Mouse (Mus musculus): ENCODE data around the gene Ppp4r3a.
A peak's percentile ranks its signal among the peaks of the same experiment; 100 is the strongest.

Ppp4r3a gene

DNA sequence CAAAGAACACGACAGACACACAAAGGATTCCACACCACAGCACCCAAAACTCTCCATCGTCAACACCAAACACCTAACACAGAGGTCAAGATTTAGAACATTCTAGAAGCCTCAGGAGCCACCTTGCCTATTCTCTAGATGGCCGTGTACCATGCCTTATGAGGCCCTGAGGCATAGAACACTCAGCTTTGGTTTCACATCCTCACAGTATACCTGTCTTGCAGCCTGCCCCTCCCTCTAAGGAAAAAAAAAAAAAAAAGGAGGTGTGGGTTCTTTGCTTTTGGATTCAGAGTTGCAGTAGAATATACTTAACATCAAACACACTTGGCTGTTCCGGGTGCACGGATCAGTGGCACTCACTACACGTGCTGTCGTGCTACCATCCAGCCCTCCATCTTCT, 72.5 kb downstream of the Ppp4r3a start:
- DNase-seq: no peak

DNA sequence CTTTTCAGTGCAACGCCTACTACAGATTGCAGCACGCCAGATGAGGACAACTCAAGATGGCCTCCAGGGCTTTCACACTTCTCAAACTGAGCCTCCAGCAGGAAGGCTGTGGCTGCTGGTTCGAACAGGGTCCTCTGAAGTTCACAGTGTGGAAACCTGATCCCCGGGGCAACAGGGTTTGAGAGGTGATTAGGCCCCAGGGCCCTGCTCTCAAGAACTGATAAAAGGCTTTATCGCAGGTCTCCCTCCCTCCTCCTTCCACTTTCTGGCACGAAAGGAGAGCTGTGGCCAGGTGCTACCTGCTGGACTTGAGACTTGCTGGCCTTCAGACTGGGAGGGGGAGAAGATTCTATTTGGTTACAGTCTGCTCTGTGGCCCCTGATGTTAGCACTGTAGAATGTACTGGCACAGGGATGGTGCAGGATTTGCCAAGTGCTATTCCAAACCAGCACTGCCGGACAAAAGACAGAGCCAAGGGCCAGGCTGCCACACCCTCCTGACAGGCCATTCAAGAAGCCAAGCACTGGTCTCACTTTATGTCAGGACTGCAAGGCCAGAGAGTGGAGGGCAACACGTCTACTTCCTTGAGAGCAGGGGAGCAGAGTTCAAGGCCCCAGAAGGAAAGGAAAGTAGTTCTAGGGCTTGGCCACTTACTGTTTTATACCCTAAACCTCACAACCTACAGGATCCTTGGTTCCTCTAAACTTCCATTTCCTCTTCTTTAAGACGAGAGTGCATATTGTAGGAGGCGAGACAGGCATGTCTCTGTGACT, 73.2 kb downstream of the Ppp4r3a start:
- DNase-seq: no peak

DNA sequence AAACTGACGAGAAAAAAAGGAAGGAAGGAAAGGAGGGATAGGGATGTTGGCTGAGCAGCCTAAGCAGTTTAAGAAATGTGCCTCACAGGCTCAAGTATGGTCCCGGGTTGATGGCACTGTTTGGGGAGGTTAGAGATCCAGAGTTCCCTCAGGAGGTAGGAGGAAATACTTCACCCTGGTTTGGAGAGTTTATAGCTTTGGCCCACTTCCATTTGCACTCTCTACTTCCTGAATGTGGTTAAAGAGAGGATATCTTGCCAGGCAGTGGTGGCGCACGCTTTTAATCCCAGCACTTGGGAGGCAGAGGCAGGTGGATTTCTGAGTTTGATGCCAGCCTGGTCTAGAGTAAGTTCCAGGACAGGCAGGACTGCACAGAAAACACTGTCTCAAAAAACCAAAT, 74.3 kb downstream of the Ppp4r3a start:
- no peak for DNase-seq

DNA sequence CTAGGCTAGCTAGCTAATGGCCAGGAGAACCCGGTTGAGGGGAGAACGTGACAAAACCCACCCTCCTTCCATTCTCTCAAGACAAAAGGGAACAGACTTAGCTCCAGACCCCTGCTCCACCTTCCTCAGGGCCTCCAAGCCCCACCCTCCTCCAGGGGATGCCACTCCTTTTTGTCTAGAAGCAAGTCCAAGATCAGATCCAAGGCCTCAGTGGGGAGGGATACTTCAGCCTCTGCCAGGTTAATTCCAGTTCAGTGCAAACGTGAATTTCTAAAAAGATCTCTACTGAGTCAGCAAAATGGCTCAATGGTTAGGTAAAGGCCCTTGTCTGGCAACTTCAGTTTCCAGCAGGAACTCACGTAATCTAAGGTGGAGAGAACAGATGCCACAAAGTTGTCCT, 74.9 kb downstream of the Ppp4r3a start:
- no peak for DNase-seq

DNA sequence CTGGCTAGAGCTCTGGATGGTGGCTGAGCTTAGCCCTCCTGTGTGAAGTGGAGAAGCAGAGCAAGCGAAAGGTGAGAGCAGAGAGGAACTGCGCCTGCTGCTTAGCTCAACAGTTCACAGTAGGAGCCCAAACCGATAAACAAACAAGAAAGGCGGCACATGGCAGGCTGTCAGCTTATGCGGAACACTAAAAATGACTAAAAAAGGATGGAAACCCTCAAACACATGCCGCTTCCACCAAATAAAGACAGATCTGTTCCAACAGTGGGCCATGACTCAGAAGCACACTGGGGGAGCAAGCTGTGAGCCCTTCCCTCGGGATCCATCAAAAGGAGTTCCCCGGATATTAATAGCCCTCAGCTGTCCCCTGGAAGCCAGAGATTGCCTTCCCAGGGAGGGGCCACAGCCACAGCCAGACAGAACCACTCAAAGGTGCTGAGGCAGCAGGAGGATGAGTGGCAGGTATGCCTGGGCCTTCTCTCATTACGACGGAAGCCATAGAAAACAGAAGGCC, 75.5 kb downstream of the Ppp4r3a start:
- DNase-seq: peak; percentile 49

DNA sequence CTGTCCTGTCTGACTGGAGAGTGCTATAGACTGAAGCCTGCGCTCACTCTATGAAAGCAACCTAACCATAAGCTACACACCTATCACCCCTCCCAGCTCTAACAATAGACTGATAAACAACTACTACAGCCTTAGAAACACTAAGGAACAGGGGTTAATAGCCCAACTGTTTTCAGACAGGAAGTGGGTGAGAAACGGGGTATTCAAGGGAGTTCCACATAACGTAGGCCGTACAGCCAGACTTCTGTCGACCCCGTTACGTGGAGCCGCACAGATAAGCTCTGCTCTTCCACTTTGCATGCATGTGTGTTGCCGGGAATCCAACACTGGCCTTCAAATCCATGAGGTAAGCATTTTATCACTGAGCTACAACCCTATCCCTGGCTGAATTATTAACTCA, 76.1 kb downstream of the Ppp4r3a start:
- no peak for DNase-seq

DNA sequence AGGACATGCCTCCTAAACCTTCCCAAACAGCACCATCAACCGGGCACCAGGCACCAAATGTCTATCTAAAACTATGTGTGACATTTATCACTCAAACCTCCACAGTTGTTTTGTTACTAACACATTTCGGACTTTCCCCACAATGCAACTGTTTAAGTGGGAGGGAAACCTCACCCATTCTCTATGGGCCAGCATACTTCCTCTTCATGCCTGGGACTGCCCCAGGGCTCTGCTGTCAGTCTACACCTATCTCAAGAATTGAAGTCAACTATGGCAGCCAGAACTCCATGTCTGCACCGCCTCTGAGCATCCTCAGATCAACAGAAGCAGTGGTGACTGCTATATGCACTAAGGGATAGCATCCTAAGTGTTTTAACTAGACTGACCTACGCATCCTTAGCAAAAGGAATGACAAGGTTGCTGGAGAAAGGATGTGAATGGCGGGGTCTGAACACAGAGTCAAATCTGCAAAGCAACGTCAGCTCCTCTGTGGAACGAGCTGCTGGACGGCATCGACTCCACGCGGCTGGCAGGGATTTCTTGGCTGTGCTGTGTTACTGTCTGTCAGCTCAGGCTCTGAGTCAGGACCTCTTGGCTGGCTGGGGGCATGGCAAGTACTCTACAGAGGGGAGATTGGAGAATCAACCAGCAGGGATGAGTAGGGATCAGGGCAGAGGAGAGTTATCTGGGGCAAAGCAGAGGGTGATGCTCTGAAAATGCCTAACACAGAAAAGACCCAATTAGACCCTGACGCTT, 77.7 kb downstream of the Ppp4r3a start:
- no peak for DNase-seq

DNA sequence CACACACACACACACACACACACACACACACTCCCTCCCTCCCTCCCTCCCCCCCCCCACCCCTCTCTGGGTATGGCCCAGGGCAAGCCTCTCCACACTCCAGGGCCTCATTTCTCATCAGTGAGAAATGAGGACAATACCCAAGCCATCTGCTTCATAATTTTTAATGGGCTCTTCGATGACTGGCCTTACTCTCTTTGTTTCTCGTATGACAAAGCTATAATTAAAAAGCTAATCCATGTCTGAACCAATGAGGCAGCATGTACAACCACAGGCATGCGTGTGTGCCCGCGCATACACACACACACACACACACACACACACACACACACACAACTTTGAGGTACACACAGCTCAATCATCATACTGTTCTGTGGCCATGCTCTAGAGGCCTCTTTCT, 78.5 kb downstream of the Ppp4r3a start:
- DNase-seq: no peak

DNA sequence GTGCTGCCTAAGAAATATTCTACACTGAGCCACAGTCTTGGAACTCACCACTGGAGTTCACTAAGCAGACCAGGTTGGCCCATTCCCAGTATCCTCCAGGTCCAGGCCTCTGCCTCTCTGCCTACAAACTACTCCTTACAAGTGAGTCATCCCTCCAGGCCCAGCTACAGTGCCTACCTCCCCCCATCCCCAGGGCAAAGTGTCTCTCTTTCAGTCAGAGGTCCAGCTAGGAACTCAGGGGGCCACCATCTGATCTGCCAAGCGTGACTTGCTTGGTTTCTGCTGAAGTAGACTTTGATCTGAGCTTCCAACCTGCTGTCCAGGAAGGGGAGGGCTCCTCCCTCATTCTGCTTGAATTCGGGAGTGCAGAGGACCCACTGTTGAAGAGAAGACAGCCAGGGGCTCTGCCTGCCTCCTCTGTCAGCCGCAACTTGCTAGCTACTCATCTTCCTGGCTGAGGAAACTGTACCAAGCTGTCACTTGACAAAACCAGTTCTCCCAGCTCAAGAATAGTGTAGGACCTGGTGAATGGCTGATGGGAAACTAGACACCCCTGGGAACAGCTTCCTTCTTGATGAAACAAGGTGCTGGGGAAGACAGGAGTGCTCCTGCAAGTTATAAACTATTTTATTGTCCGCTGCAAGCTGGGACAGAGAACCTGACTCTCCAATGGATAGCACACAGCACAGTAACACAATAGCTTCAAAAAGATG, 80.5 kb downstream of the Ppp4r3a start:
- no peak for DNase-seq

DNA sequence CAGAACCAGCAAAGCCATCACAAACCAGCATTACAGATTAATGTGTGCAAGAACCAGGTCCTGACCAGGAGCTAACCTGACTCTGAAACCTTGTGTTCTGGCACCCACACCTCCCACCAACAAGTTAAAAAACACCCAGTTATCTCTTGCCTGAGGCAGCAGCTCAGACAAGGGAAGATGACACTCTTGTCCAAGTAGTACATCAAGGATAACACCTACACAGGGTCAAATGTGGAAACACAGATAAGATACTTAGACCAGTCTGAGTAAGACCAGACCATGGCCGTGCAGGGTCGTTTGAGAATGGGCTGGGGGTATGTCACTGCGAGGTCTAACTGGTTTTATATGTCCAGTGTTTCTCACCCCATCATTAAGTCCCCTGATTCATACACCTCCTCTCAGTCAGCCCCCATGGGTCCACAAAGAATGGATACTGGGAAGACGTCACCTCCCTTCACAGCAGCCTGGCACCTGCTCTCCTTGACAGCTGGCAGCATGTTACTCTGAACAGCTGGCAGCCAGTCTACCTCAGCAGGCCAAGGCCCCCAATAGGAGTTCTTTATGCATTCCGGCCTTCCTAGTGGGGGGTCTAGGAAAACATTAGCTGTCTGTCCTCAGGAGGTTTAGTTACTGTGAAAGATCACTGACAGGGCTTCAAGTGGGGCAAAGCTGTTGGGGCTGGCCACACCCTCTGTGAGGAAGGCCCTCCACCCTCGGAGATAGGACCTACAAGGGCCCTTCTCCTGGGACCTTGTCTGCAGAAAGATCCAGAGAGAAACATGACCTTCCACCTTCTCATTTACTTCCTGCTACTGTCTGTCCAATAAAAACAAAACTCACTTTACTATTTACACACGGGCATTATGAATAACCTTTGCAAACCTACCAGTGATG, 84.2 kb downstream of the Ppp4r3a start:
- DNase-seq: no peak

DNA sequence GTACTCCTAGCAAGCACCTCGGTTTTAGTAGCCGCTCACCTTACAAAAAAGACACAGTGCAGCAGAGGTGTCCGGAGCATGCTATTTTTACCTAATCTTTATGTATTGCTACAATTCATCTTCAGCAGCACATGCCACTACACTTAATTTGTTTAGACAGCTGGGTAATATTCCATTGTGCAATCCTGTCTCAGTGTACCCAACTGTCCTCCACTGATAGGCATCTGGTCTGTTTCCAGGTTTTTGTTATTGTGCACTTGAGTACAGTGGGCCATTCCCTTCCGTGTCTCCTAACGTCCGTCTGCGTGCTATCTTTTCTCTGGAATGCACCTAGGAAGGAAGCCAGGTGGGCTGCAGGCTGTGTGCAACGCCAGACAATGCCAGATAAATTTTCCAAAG, 84.9 kb downstream of the Ppp4r3a start:
- DNase-seq: no peak

DNA sequence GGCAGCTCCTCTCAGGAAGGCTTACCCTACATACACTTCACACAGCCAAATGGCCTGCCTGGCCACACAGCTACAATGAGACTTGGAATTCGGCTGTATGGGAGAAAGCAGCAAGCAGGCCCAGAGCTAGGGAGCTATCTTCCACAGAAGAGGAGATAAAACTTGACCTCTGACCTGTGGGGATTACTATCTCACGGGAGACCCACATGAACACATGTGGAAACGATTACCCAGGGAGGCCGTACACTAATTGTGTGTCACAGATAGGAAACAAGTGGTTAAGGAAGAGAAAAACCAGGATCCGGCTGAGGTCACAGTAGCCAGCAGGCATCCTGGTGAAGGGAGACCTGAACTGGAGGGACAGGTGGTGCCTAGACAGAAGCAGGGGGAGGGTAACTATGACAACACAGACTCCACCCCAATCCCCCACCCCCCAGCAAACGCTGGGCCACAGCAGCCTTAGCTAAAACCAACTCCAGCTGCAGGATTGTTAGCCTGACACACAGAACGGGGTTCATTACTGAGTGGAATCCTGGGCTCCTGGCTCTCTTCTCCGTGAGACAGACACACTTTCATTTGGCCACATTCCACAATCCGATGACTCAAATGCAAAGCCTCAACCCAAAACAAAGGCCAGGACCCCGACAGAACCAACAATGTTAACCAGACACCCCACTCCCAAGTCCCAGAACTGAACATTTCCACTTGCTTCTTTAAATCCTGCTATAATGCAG, 85.5 kb downstream of the Ppp4r3a start:
- DNase-seq: no peak

DNA sequence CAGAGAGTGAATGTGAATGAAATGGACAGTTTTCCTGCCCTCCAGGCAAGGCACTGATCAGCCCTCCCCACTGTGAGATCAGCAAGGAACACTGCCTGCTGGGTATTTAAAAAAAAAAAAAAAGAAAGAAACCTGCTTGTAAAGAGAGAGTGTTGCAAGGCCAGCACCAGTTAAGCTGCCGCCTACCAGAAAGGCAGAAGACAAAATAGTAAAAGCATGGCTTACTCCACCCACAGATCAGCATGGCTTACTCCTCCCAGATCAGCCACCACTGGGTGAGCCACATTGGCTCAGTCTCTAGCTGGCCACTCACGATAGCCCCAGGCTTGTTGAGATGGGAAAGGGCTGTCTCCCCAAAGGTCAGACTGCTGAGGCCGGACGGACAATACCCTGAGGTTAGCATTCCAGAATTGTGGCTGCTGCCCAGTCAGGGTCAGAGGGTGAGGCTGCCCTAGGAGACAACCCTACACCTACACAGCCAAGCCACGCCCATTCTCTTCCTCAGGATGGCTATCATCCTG, 87.1 kb downstream of the Ppp4r3a start:
- DNase-seq: no peak

DNA sequence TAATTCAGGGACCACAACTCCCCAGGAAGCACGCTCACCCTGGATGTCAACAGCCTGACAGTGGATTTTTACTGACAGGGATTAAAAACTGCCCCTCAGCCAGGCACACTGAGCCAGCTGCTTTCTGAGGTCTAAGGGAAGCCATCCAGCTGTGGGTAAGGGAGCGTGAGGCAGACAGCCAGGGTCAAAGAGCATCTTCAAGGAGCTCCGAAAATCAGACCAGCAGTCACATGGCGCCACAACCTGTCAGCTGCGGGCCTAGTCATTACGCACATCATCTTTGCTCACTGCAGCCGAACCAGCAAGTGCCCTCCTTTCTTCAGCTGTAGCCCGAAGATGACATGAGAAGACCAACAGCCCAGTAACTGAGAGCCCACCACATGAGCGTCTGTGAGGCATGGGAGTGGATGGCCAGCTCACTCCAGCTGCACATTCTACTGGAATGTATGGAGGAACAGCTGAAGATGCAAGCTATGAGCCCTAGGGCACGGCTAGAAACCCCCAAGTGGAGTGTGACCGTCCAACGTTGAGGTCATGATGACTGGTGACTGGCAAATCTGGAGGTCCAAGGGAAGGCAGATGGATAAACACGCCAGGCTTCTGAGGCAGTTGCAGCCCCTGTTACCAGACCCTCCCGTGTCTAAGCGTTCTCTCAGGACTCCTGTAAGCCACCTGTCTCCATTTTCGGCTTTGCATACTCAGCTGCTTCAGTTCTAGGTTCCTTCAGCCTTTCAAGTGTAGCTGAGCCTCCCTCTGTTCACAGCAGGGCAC, 87.7 kb downstream of the Ppp4r3a start:
- no peak for DNase-seq

DNA sequence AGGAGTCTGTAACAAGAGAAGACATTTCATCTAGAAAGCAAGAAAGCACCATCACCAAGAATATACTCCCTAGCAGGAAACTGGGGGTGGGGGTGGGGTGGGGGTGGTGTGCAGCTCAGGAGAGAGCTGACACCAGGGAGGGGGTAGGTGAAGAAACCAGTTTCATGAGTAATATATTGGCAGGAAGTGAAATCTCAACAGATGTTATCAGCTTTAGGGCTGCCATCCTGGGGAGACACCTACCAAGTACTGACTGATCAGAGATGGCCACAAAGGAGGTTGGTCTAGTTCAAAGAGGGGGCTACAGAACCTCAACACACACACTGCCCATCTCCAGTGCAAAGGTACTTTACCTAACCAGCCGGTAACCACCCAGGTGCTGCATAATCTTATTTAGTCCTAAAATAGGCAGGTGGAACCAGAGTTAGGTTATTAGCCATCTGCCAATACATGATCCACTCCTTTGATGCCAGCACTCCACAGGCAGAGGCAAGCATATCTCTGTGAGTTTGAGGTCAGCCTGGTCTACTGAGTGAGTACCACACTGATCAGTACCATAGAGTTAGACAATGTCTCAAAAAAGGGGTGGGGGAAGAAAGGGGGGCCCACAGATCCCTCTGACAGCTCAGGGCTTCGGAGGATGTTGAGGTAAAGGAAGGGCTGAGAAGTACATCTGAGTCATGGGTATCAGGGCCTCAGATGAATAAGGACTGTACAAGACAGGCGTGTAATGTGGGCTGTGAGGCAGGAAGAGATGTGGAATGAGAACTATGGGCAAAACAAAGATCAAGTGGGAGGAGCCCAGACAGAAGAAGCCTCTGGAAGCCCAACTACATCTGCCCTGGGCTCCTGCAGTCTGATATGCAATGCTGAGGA, 89.1 kb downstream of the Ppp4r3a start:
- DNase-seq: no peak

DNA sequence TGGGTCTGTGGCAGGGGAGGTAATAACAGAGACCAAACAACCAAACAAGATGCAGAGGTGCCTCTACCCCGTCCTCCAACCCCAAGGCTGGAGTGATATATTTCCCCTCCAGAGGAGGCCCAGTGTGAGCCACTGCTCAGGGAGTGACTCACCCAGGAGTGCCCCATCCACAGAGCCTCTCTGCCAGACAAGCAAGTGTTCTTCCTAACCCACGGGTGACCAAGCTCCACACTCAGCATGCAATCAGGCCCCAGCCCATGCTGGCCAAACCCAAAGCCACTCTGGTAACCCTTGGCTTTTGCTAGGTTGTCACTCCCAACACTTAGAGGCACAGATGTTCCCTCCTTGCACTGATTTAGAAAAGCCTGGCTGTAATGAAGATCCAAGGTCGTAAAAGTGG, 90.4 kb downstream of the Ppp4r3a start:
- DNase-seq: no peak

DNA sequence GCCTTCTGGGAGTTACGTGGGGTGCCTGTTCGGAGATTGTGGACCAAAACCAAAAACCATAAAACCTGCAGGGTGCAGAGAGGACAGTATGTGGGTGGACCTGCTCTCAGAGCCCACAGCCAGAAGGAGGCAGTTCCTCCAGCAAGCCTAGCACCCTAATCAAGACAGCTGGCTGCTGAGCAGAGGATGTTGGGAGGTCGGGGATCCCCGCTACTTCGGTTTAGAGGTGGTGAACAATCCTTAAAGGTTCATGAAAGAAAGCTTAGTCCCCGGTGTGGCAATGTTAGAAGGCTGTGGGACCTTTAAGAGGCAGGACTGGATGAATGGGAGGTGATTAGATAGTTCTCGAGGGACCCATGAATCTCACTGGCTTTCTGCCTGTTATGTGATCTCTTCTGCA, 91.0 kb downstream of the Ppp4r3a start:
- DNase-seq: no peak

DNA sequence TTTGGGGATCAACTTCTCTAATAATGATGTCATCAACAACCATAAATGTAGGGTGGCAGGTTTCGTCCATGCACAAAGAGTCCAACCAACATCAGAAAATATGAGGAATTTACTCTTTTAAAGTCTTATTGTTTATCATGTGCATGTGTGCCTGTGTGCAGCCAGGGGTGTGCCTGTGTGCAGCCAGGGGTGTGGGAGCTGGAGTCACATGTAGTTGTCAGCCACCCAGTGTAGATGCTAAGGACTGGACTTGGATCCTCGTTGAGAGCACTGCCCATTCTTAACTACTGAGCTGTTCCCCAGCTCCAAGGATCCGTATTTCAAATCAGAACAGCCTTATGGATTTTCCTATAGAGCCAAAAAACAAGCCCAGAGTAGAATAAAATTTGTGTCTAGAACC, 92.4 kb downstream of the Ppp4r3a start:
- DNase-seq: no peak

DNA sequence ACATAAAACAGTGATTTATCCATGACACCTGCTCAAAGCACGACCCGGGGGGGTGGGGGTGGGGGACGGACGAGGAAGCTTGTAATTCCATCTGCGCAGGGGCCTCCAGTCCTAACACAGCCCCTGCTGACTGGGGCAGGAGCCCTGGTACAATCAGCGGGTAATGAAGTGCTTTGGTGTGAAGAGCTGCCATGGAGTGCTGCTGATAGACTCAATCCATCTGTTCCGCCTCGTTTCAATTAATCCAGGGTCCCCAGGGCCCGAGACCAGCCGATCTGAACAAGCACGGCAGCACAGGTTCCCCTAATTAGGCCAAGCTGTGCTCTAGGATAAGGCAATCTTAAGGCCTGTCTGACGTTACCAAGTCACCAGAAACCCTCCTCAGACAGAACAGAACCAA, 93.2 kb downstream of the Ppp4r3a start:
- DNase-seq: peak; percentile 25

DNA sequence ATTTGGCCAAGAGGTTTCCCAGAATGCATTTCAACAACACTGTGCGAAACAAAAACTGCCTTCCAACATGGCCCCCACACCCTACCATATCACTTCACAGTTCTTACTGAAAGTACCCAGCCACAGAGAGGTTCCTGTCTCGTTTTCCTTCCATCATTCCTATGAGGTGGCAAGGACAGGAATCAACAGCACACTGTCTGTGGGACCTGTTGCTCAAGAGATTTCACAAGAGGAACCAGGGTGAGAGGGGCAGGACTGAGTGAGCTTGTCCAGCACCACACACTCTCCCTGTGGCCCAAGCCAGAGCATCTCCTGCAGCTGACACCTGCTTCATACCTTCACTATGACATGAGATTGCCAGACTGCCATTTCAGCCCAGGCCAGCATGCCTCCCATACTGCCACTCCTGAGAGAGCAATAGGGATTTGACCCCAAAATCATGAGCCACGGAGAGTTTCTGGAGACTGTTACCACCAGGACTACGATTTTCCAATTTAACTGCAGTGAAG, 93.7 kb downstream of the Ppp4r3a start:
- DNase-seq: no peak

Data from cerebellum, adult 9-11 months (tissue).